20 mouse cellular contexts compared by ENCODE assay signal in genomic region chr2:33046919-33047318, GRCm38 (mm10).
DNase-seq lines count a peak whose midpoint lies in the region; ATAC-seq and TF ChIP-seq lines count a peak whose summit lies in the region.
"Had no signal": no experiment of that assay in that cellular context is flagged by ENCODE, and none has a peak within 500 bp of the region (broad histone marks: within the 10 kb centered on the region; RNA-seq: fewer than 3 reads in every experiment).

No protein-coding gene starts in this region.

- TF ChIP-seq EP300 in heart, adult 2 months (IDR thresholded peaks at IDR 0.05; ENCODE audit: insufficient read depth, low read depth, low read length) = no peak

- no peak for TF ChIP-seq CTCF in heart, adult 2 months (IDR thresholded peaks at IDR 0.05)
- no peak for TF ChIP-seq CTCF in C2C12 (IDR thresholded peaks at IDR 0.05; ENCODE audit: control insufficient read depth, insufficient read depth, insufficient read length)

- WGBS in heart, embryonic 10.5 days = 46% methylated on average over 5 of the region's 5 CpGs
- 40% methylated on average over 5 of the region's 5 CpGs for WGBS in heart, embryonic 14.5 days
- 72% methylated on average over 5 of the region's 5 CpGs for WGBS in heart, adult 2 months

- no peaks in the 10 kb centered on the region for H3K27me3 ChIP-seq in heart, embryonic 10.5 days (ENCODE audit: insufficient read depth, poor library complexity, severe bottlenecking)
- H3K27me3 ChIP-seq in heart, embryonic 14.5 days (ENCODE audit: control insufficient read depth, insufficient read depth, low read length) = no peaks in the 10 kb centered on the region
- H3K27me3 ChIP-seq in heart, adult 2 months (ENCODE audit: control insufficient read depth, insufficient read depth, low read length) = no peaks in the 10 kb centered on the region
- no peaks in the 10 kb centered on the region for H3K27me3 ChIP-seq in C2C12 (ENCODE audit: control insufficient read depth, insufficient read depth, insufficient read length)
- H3K27me3 ChIP-seq: embryonic facial prominence, embryonic 13.5 days; forebrain, embryonic 13.5 days; hindbrain, embryonic 15.5 days had no signal

- no peak overlapping the region for H3ac ChIP-seq in C2C12 (ENCODE audit: control insufficient read depth, insufficient read length, low read depth)

- TF ChIP-seq POLR2A in heart, adult 2 months (IDR thresholded peaks at IDR 0.05; ENCODE audit: insufficient read depth, low read depth, low read length) = no peak

- H3K4me1 ChIP-seq in heart, embryonic 10.5 days = peaks cover 32% of the 10 kb centered on the region
- H3K4me1 ChIP-seq in heart, embryonic 14.5 days (ENCODE audit: control insufficient read depth in 2 of 2, insufficient read depth in 2 of 2, low read length in 2 of 2) = peaks cover 0 to 7% of the 10 kb centered on the region in 2 experiments; a peak in 2 of 4 replicates
- peaks cover 2% of the 10 kb centered on the region for H3K4me1 ChIP-seq in heart, adult 2 months (ENCODE audit: control insufficient read depth, insufficient read depth, low read length)
- H3K4me1 ChIP-seq: forebrain, embryonic 13.5 days; hindbrain, embryonic 15.5 days had no signal

- no peak overlapping the region for H3K9ac ChIP-seq in heart, embryonic 14.5 days (ENCODE audit: low read length)
- no peak overlapping the region for H3K9ac ChIP-seq in heart, adult 2 months (ENCODE audit: low read depth, low read length)
- H3K9ac ChIP-seq: embryonic facial prominence, embryonic 13.5 days; forebrain, embryonic 13.5 days; forebrain, postnatal 0 days; hindbrain, embryonic 15.5 days had no signal

- H3K36me3 ChIP-seq in heart, embryonic 10.5 days = no peaks in the 10 kb centered on the region
- no peaks in the 10 kb centered on the region for H3K36me3 ChIP-seq in heart, embryonic 14.5 days (ENCODE audit: control insufficient read depth, insufficient read depth, low read length)
- no peaks in the 10 kb centered on the region for H3K36me3 ChIP-seq in heart, adult 2 months (ENCODE audit: control insufficient read depth, insufficient read depth, low read length)
- no peaks in the 10 kb centered on the region for H3K36me3 ChIP-seq in C2C12 (ENCODE audit: control insufficient read depth, insufficient read depth)
- H3K36me3 ChIP-seq: embryonic facial prominence, embryonic 13.5 days; hindbrain, embryonic 10.5 days had no signal

- H3K79me3 ChIP-seq in C2C12 (ENCODE audit: low read depth) = no peaks in the 10 kb centered on the region

- no peak for ATAC-seq in heart, embryonic 14.5 days (ENCODE audit: insufficient number of reproducible peaks, insufficient read depth, low FRiP score, low read depth)
- ATAC-seq in megakaryocyte progenitor cell, adult 5-6 weeks (replicated peaks; ENCODE audit: poor library complexity) = 0 out of 2 replicates have a peak, but pooled peaks have one; percentile 17
- ATAC-seq: forebrain, embryonic 13.5 days; forebrain, postnatal 0 days; intestine, embryonic 16.5 days had no signal

- H3K4me3 ChIP-seq in heart, embryonic 10.5 days = no peak overlapping the region
- H3K4me3 ChIP-seq in heart, embryonic 14.5 days (ENCODE audit: control insufficient read depth in 1 of 2, insufficient read depth in 1 of 2, low read depth in 1 of 2, low read length in 2 of 2) = no peak overlapping the region
- no peak overlapping the region for H3K4me3 ChIP-seq in heart, adult 2 months
- no peak overlapping the region for H3K4me3 ChIP-seq in C2C12 (ENCODE audit: insufficient read depth, poor library complexity, severe bottlenecking)
- H3K4me3 ChIP-seq: embryonic facial prominence, embryonic 13.5 days; forebrain, embryonic 13.5 days; hindbrain, embryonic 10.5 days; hindbrain, embryonic 15.5 days had no signal

- no peak for DNase-seq in heart, embryonic 10.5 days (ENCODE audit: low spot score)
- DNase-seq in heart, postnatal 25 days (ENCODE audit: low spot score) = no peak
- no peak for DNase-seq in heart, adult 2 months
- no peak for DNase-seq in right cerebral cortex, adult 2 months (ENCODE audit: low spot score in 2 of 2)
- DNase-seq in kidney, postnatal 36 days = no peak
- DNase-seq: adrenal gland, postnatal 10 days; cerebellum, adult 11 months; cerebellum, adult 8-10 months; cerebellum, postnatal 14 days; forebrain, postnatal 0 days; gastrocnemius, postnatal 14 days; kidney, adult 2 months had no signal

- H3K4me2 ChIP-seq in heart, embryonic 14.5 days (ENCODE audit: low read length) = no peak overlapping the region
- H3K4me2 ChIP-seq: embryonic facial prominence, embryonic 13.5 days; forebrain, embryonic 13.5 days; hindbrain, embryonic 15.5 days had no signal

- intact Hi-C loops in heart, postnatal 25 days (cut with DNase I) = no loop called here
- intact Hi-C loops in heart, adult 2 months (cut with DNase I) = no loop called here

- no peaks in the 10 kb centered on the region for H3K9me3 ChIP-seq in heart, embryonic 10.5 days
- no peaks in the 10 kb centered on the region for H3K9me3 ChIP-seq in heart, embryonic 14.5 days (ENCODE audit: control insufficient read depth, low read length)
- H3K9me3 ChIP-seq: embryonic facial prominence, embryonic 13.5 days; forebrain, embryonic 13.5 days; hindbrain, embryonic 10.5 days; hindbrain, embryonic 15.5 days had no signal

- H3K79me2 ChIP-seq in heart, adult 2 months (replicated peaks; ENCODE audit: control insufficient read depth, insufficient read depth, low read length) = no peaks in the 10 kb centered on the region
- H3K79me2 ChIP-seq in C2C12 (ENCODE audit: control insufficient read depth, insufficient read depth) = no peaks in the 10 kb centered on the region

- H3K27ac ChIP-seq in heart, embryonic 10.5 days = 0 out of 2 replicates have a peak overlapping the region, but pooled peaks have one; percentile 14
- peak overlapping the region; percentile 0 to 25; a peak in 1 of 4 replicates for H3K27ac ChIP-seq in heart, embryonic 14.5 days (replicated peaks in 1 of 2; ENCODE audit: control insufficient read depth in 1 of 2, insufficient read depth in 1 of 2, low read depth in 2 of 2, low read length in 2 of 2)
- no peak overlapping the region for H3K27ac ChIP-seq in heart, adult 2 months
- H3K27ac ChIP-seq: embryonic facial prominence, embryonic 13.5 days; forebrain, embryonic 13.5 days; hindbrain, embryonic 10.5 days; hindbrain, embryonic 15.5 days had no signal

TF ChIP-seq in C2C12, 6 proteins besides CTCF, POLR2A, EP300 and RAD21:
- TF ChIP-seq USF1 (IDR thresholded peaks at IDR 0.05; ENCODE audit: low read depth) = no peak
- TF ChIP-seq MYOD1 (IDR thresholded peaks at IDR 0.05; ENCODE audit: control insufficient read depth, insufficient read length, low read depth) = peak; percentile 74
TF ChIP-seq in C2C12: peak in this region for 1.
